Mouse (Mus musculus) liver, embryonic 12.5 days (tissue): ENCODE measurements around the gene Gtf2h4. TPM values are rescaled to one million over a fixed set of nuclear protein-coding genes. Genes with fewer than 3 reads are reported as not detected.

Source experiments
- ATAC-seq: fragments of 200-750 bp; cut with Nextera tagmentation; 2 replicates; pipeline ENCODE4 v1.8.0; 2017; ENCODE audit warnings: moderate number of reproducible peaks, mild to moderate bottlenecking, moderate library complexity
- H3K27ac ChIP-seq: fragments of 300-500 bp; sonication (generic); 2 replicates; pipeline ENCODE4 v1.5.1; 2016; ENCODE audit warnings: mild to moderate bottlenecking
- H3K27me3 ChIP-seq: fragments of 300-500 bp; sonication (generic); replicated peaks from 2 replicates; pipeline ENCODE4 v1.6.1; 2016; ENCODE audit warnings: mild to moderate bottlenecking, moderate library complexity
- H3K36me3 ChIP-seq: fragments of 300-500 bp; sonication (generic); 2 replicates; pipeline ENCODE4 v1.6.1; 2016; ENCODE audit warnings: mild to moderate bottlenecking, moderate library complexity
- H3K4me1 ChIP-seq: fragments of 300-500 bp; sonication (generic); 2 replicates; pipeline ENCODE4 v1.6.1; 2016
- H3K4me2 ChIP-seq: fragments of 300-500 bp; sonication (generic); 2 replicates; pipeline ENCODE4 v1.6.1; 2016; ENCODE audit warnings: mild to moderate bottlenecking, moderate library complexity
- H3K4me3 ChIP-seq: fragments of 300-500 bp; sonication (generic); 2 replicates; pipeline ENCODE4 v1.5.1; 2016; ENCODE audit warnings: mild to moderate bottlenecking, moderate library complexity
- H3K9ac ChIP-seq: fragments of 300-500 bp; sonication (generic); 2 replicates; pipeline ENCODE4 v1.6.1; 2016; ENCODE audit warnings: mild to moderate bottlenecking, moderate library complexity
- H3K9me3 ChIP-seq: fragments of 300-500 bp; sonication (generic); replicated peaks from 2 replicates; pipeline ENCODE4 v1.6.1; 2016; ENCODE audit warnings: mild to moderate bottlenecking, moderate library complexity
- WGBS: fragments of 180-500 bp; shearing (Covaris S2); methylation state at CpG from one replicate; pipeline ENCODE4 v1.1.7; 2016; ENCODE audit not compliant: insufficient replicate concordance; 5-methylcytosine and 5-hydroxymethylcytosine counted together
- polyA plus RNA-seq: library from polyadenylated mRNA; unstranded; fragments of >200 nt; fragmentation: Nextera tagmentation; extraction: Ambion mirVana; gene quantifications from 2 replicates; pipeline ENCODE4 v1.2.1, GENCODE M21; 2016

Gtf2h4 gene
- polyA plus RNA-seq, 1 experiment from 2014 or later = 44.0 TPM

DNA sequence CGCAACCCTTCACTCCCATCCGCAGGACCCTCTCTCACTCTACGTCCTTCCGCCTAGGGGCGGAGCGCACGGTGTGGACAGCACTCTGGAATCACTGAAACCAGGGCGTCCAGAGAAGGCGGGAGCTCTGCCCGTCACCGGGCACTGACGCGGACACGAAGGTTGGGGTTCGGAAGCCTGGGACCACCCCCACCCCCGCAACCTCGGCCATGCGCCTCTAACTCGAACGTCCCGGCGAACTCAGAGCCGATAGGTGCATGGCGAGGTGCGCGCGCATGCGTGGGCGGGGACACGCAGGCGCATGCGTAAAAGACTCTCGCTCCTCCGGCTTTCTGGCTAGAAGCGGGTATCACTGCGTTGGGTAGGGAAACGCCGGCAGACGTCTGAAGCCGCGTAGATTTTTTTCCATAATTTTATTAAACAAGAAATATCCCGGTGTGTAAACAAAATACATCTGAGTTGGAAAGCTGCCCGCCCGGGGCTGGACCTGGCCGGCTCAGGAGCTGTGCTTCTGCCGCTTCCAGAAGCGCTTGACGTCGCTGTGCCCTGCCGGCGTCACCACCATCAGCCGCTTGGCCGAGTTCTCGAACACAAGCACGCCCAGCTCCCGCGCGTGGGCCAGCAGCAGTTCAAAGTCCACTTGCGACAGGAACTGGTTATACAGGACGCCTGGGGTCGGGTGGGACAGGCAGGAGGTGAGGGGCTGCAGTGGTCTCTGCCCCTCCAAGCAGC lies 6.0 kb downstream of the Gtf2h4 start, which contains the start of gene Vars2:
Gene Vars2, minus strand, starts transcription at position 259 of the 732 bp plus-strand sequence.
- Histone ChIP-seq H3K4me3 (peak within 1 kb of the TSS; percentile 78), H3K27me3 (no peaks in the 10 kb centered on the region), H3K9me3 (no peaks in the 10 kb centered on the region), H3K27ac (peak within 1 kb of the TSS; percentile 69), H3K4me2 (peak within 1 kb of the TSS; percentile 93), H3K36me3 (peaks cover 54% of the 10 kb centered on the region), H3K9ac (peak within 1 kb of the TSS; percentile 86), H3K4me1 (peaks cover 24% of the 10 kb centered on the region)
- under 1% methylated on average over 61 of the region's 61 CpGs for WGBS
- peak; percentile 85 for ATAC-seq

DNA sequence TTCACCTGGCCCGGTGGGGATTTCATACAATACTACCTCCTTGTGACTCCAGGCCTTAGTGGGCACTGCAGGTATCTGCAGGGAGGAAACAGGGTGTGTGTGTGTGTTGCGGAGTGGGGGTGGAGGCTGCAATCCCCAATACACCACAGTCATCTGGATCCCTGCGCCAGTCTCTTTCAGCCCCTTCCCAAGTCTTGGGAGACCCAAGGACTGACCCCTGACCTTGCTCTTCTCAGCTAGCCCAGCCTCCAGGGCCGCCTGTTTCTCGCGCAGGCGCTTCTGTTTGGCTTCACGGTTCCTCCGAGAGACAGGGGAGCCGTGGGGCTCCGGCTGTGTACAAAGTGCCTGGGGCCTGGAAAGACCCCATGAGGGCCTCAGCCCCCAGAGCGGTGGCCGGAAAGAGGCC lies 6.7 kb downstream of the Gtf2h4 start:
- peak; percentile 31 for ATAC-seq
- H3K4me1 ChIP-seq = peaks cover 21% of the 10 kb centered on the region
- H3K4me2 ChIP-seq = peak overlapping the region; percentile 93
- WGBS = 8% methylated on average over 13 of the region's 13 CpGs
- H3K9ac ChIP-seq = peak overlapping the region; percentile 86
- H3K4me3 ChIP-seq = peak overlapping the region; percentile 78
- H3K27me3 ChIP-seq = no peaks in the 10 kb centered on the region
- H3K36me3 ChIP-seq = peaks cover 57% of the 10 kb centered on the region
- peak overlapping the region; percentile 68 for H3K27ac ChIP-seq
- H3K9me3 ChIP-seq = no peaks in the 10 kb centered on the region

DNA sequence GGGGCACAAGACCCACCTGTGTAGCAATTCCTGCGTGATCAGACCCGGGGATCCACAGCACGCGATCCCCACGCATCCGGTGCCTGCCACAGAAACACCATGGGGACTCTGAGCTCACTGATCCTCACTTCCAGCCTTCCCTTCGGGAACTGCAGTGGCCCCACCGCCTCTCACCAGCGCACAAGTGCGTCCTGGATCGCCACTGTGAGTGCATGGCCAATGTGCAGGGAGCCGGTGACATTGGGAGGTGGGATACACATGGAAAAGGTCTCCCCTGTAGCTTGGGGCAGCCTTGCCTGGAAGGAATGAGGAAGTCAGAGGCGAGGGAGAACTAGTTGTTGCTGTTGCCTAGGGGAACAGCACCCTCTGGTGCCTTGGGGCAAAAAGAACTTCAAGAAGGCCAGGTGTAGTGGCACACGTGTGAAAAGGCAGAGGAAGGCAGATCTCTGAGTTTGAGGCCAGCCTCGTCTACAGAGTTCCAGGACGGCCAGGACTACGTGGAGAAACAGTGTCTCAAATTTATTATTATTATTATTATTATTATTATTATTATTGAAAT lies 7.5 kb downstream of the Gtf2h4 start:
- Histone ChIP-seq H3K4me1 (peaks cover 21% of the 10 kb centered on the region), H3K9ac (no peak overlapping the region), H3K4me3 (no peak overlapping the region; the same call in 1 of the 2 replicates), H3K9me3 (no peaks in the 10 kb centered on the region), H3K4me2 (peak overlapping the region; percentile 93), H3K27me3 (no peaks in the 10 kb centered on the region), H3K36me3 (peaks cover 63% of the 10 kb centered on the region), H3K27ac (no peak overlapping the region)
- ATAC-seq = no peak
- 71% methylated on average over 17 of the region's 17 CpGs for WGBS

DNA sequence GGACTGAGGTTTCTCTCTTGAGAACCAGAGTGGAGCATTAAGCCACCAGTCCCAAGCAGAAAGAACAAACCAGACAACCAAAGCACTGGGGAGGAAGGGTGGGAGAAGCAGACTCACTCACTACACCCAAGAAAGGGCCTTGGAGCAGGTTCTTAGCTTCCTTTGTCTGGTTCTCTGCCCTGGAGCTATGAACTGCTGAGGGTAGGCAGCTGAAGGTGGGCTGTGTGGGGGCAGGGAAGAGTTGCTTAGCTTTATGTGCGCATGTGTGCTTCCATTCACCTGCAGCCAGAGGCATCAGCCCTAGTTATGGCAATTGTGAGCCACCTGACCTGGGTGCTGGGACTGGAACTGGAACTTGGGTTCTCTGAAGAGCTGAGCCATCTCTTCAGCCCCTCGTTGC lies 20.5 kb downstream of the Gtf2h4 start:
- no peak for ATAC-seq
- 67% methylated on average over 2 of the region's 2 CpGs for WGBS
- no peak overlapping the region for H3K9ac ChIP-seq
- H3K4me1 ChIP-seq = no peaks in the 10 kb centered on the region
- no peaks in the 10 kb centered on the region for H3K9me3 ChIP-seq
- H3K27ac ChIP-seq = no peak overlapping the region
- H3K4me3 ChIP-seq = no peak overlapping the region
- 0 out of 2 replicates have a peak, but pooled peaks cover 13% of the 10 kb centered on the region for H3K27me3 ChIP-seq
- H3K36me3 ChIP-seq = peaks cover 35% of the 10 kb centered on the region
- H3K4me2 ChIP-seq = no peak overlapping the region

DNA sequence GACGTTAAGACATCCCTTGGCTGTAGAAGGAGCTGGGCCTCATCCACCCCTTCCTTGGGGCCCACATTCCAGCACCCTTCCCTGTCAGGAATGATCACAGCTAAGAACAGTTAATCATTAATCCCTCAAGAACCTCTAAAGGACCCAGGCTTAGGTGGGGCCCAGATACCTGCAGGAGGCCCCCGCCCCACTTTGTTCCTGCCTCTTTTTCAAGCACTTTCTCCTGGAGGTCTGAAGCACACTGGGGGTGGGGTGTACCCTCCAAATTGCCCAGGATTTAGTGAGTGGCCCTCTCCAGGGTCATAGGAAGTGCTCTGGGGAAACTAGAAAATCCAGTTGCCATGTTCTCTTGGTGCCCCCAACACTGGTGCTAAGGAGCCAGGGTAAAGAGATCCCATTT lies 24.1 kb downstream of the Gtf2h4 start:
- Histone ChIP-seq H3K36me3 (no peaks in the 10 kb centered on the region), H3K9ac (no peak overlapping the region), H3K4me2 (no peak overlapping the region), H3K9me3 (no peaks in the 10 kb centered on the region), H3K4me3 (no peak overlapping the region), H3K27me3 (peaks cover 26% of the 10 kb centered on the region; the same call in 1 of the 2 replicates), H3K27ac (no peak overlapping the region), H3K4me1 (no peaks in the 10 kb centered on the region)
- no peak for ATAC-seq
- WGBS = 51% methylated on average over 2 of the region's 2 CpGs

DNA sequence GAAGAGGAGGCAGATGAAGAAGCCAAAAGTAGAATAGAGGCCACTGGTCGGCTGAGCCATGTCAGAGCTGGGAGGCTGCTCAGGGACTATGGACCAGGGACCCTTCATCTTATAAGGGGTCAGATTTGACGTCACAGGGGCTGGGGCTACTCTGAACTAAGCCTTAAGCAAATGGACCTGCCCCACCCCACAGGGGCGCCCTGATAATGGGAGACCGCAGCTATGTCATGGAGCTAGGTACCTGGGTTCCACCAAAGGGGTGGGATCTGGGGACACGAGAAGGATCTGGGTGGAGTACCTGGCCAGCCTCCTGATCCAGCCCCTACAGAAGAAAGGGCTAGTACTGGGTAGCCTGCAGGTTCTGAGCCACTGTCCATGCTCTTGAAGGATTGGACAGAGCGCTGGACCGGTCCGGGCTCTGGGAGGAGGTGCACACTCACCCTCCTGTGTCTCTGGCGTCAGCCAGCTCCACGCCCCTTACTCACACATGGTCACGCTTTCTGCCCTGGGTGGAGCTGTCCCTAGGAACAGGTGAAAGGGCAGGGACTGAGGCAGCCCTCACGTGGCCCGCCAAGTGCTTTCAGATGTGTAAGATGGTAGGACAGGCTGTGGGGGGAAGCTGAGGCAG lies 29.8 kb downstream of the Gtf2h4 start, which contains the start of gene Mucl3:
Gene Mucl3, minus strand, starts transcription at position 87 of the 628 bp plus-strand sequence.
- H3K27me3 ChIP-seq = peaks cover 42% of the 10 kb centered on the region
- H3K4me2 ChIP-seq = no peak within 1 kb of the TSS
- no peak within 1 kb of the TSS for H3K4me3 ChIP-seq
- no peaks in the 10 kb centered on the region for H3K4me1 ChIP-seq
- no peak for ATAC-seq
- no peak within 1 kb of the TSS for H3K27ac ChIP-seq
- WGBS = 58% methylated on average over 13 of the region's 13 CpGs
- H3K36me3 ChIP-seq = no peaks in the 10 kb centered on the region
- H3K9ac ChIP-seq = no peak within 1 kb of the TSS
- no peaks in the 10 kb centered on the region for H3K9me3 ChIP-seq

DNA sequence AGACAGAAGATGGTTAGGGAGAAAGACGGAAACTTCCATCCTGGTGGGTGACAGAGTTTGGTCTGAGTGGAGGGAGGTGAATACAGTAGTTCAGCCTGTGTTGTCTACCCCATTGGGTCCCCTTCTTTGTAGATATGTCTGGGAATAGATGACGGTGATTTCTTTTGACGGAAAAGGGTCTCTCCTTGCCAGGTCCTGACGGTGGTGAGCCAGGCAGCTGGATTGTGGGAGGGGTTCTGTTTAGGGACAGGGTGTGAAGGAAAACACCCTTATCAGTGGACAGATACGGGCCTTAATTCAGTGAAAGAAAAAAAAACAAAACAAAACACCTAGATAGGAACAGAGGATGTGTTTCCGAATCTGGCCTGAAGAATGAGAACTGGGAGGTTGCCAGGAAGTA lies 34.2 kb downstream of the Gtf2h4 start:
- no peak for ATAC-seq
- H3K4me3 ChIP-seq = no peak overlapping the region
- no peak overlapping the region for H3K9ac ChIP-seq
- no peaks in the 10 kb centered on the region for H3K36me3 ChIP-seq
- no peak overlapping the region for H3K4me2 ChIP-seq
- peaks cover 56% of the 10 kb centered on the region for H3K27me3 ChIP-seq
- H3K9me3 ChIP-seq = no peaks in the 10 kb centered on the region
- no peaks in the 10 kb centered on the region for H3K4me1 ChIP-seq
- WGBS = 57% methylated on average over 6 of the region's 6 CpGs
- H3K27ac ChIP-seq = no peak overlapping the region

DNA sequence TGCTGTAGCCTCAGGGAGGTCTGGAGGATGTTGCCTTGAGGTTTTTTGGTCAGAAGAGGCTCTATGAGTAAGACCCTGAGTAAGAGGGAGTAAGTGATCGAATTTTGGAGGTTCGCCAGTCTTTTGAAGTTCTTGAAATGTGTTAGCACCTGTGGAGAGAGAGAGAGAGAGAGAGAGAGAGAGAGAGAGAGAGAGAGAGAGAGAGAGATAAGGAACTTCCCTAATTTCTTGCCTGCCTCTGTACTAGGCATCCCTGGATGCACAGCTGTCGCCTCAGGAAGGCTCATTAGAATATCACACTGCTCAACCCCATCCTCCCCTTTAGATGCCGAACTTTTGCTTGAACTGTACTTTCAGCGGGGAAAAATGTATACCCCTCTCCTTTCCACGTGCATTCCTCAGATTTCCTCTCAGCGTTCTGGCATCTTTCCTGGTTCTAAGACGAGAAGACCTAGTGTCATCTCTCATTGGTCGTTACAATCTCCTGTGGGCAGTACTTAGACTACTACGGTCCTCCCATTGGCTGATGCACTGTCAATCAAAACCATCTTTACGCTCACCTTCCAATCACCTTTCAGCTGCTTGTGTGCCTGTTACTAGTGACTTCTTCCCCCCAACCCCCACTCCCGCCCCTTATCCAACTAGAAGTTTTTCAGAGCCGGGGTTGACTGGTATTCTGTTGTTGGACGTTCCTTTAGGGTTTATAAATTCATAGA lies 34.9 kb downstream of the Gtf2h4 start:
- Histone ChIP-seq H3K9me3 (no peaks in the 10 kb centered on the region), H3K4me1 (no peaks in the 10 kb centered on the region), H3K27me3 (peaks cover 55% of the 10 kb centered on the region), H3K4me2 (no peak overlapping the region), H3K36me3 (no peaks in the 10 kb centered on the region), H3K27ac (no peak overlapping the region), H3K9ac (no peak overlapping the region), H3K4me3 (no peak overlapping the region)
- WGBS = 21% methylated on average over 14 of the region's 14 CpGs
- peak; percentile 49; the same call in 1 of the 2 replicates for ATAC-seq

DNA sequence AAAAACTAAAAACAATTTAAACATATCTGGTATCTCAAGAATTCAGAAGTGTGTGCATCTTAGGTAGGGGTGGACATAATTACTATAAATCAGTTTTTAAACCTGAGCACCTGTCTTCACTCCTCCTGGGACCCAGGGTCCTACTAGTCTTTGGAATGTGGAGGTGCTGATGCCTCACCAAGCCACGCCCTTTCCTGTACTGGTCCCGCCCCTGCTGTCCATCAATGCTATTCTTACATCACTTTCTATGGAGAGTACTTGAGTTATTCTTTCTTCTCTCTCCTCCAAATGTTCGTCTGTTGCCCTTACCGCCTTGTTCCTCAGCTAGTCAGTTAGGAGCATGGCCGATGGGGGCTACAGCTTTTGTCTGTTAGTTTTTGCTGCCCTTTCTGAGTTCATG lies 37.2 kb downstream of the Gtf2h4 start:
- 27% methylated on average over 5 of the region's 5 CpGs for WGBS
- no peak for ATAC-seq
- no peaks in the 10 kb centered on the region for H3K9me3 ChIP-seq
- no peak overlapping the region for H3K9ac ChIP-seq
- no peak overlapping the region for H3K27ac ChIP-seq
- no peaks in the 10 kb centered on the region for H3K4me1 ChIP-seq
- H3K36me3 ChIP-seq = no peaks in the 10 kb centered on the region
- H3K4me3 ChIP-seq = no peak overlapping the region
- H3K27me3 ChIP-seq = peaks cover 45% of the 10 kb centered on the region
- no peak overlapping the region for H3K4me2 ChIP-seq

DNA sequence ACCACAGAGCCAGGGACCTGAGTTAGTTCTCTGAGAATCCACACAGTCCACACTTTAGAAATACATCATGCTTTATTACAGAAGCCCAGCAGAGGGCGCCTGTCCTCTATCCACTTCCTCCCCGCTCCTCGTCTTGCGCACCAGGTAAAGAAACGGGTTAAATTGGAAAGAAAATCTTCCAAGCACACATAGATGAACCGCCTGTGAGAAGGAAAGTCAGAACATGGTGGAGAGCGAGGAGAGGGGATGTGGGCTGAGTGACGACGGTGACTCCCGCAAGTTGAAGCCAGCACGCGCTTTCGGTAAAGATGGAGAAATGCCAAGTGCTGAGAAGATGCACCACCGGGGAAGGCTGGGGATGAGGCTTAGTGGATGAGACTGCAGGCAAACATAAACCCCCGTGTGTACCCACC lies 37.8 kb downstream of the Gtf2h4 start:
- Histone ChIP-seq H3K4me1 (no peaks in the 10 kb centered on the region), H3K4me2 (peak overlapping the region; percentile 52), H3K27me3 (peaks cover 43% of the 10 kb centered on the region), H3K36me3 (no peaks in the 10 kb centered on the region), H3K4me3 (peak overlapping the region; percentile 26), H3K9me3 (no peaks in the 10 kb centered on the region), H3K27ac (no peak overlapping the region), H3K9ac (no peak overlapping the region)
- no peak for ATAC-seq
- WGBS = 5% methylated on average over 15 of the region's 15 CpGs

DNA sequence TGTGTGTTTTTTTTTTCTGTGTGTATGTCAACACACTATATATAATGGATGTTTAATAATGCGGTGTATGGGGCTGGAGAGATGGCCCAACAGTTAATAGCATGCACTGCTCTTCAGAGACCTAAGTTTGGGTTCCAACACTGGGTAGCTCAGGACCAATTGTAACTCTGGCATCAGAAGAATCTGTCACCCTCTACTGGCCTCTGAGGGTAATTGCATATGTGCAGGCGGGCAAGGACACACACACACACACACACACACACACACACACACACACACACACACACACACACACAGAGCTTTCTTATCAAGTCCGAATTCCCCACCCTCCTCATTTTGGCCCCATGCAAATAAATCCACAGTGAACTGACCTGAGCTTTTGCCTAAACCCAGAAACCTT lies 38.3 kb downstream of the Gtf2h4 start:
- no peak overlapping the region for H3K4me3 ChIP-seq
- no peak for ATAC-seq
- H3K27me3 ChIP-seq = peaks cover 43% of the 10 kb centered on the region
- no peaks in the 10 kb centered on the region for H3K4me1 ChIP-seq
- H3K9me3 ChIP-seq = no peaks in the 10 kb centered on the region
- WGBS = 69% methylated on average over 2 of the region's 3 CpGs
- no peaks in the 10 kb centered on the region for H3K36me3 ChIP-seq
- H3K4me2 ChIP-seq = no peak overlapping the region
- no peak overlapping the region for H3K9ac ChIP-seq
- no peak overlapping the region for H3K27ac ChIP-seq

DNA sequence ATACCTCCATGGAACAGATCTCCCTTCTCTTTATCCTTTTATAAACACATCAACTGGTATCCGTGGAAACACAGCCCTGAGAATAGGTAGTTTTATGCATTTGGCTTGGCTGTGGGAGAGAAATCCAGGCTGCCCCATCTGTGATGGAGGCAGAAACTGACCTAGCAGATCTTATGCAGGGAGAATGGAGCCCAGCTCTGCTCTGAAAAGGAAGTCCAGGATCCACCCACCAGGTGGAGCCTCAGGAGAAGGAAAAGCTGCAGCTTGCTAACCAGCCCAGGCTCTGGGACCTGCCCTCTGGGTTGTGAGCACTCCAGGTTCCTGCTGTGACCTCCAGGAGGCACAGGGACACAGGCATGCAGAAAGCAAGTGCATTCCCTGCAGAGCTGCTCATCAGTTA lies 39.5 kb downstream of the Gtf2h4 start:
- Histone ChIP-seq H3K9me3 (no peaks in the 10 kb centered on the region), H3K4me3 (no peak overlapping the region), H3K27me3 (peaks cover 36% of the 10 kb centered on the region), H3K4me1 (no peaks in the 10 kb centered on the region), H3K4me2 (no peak overlapping the region), H3K9ac (no peak overlapping the region), H3K27ac (no peak overlapping the region), H3K36me3 (no peaks in the 10 kb centered on the region)
- ATAC-seq = no peak
- 16% methylated on average over 1 of the region's 1 CpGs for WGBS
